Mouse (Mus musculus) lung, postnatal 36 days (tissue): ENCODE results near the gene Zscan29.

ENCODE experiments used
- DNase-seq: peaks from one replicate; pipeline ENCODE4 v3.0.0; 2022; ENCODE audit warnings: mixed read lengths

The Zscan29 gene

GRCm38 (mm10) chr2:121170980-121171742, at the start of gene Zscan29:
TSS of gene Zscan29 (minus strand) at chr2:121171125.
- peak; percentile 89 for DNase-seq

DNA sequence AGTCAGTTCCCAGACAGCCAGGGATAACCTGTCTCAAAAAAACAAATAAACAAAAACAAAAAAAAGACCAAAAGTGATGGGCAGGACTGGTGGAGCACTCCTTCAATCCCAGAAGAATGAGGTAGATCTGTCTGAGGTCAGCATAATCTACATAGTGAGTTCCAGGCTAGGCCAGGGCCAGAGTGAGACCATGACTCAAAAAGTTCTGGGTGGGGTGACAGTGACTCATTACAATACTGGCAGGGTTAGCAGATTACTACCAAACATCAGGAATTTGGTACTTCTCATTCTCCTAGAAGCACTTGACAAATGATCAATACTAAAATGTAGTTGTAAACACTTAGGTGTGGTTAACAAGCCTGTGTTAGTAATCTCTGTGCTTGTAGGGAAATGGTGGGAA, 49.1 kb upstream of the Zscan29 start:
- no peak for DNase-seq

- no peak for DNase-seq
These were observed 48.3 kb upstream of the Zscan29 start for GRCm38 (mm10) chr2:121219177-121219576.

DNA sequence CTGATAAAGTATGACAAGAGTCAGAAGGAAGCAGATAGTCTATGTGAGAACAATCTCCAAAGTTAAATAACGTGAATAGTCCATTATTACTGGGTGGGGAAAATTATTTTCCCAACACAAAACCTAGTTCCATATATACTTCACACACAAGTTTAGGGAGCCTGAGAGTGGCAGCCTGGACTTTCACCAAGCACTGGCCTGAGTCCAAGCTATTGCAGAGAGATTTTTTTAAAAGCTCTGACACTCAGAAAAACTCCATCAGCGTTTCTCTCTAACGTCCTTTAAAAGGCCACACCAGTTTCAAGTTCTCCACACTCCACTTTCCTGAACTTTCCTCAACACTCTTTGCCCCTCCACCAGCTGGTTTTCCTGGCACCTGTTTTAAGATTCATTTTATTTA, 43.6 kb upstream of the Zscan29 start:
- peak; percentile 2 for DNase-seq

DNA sequence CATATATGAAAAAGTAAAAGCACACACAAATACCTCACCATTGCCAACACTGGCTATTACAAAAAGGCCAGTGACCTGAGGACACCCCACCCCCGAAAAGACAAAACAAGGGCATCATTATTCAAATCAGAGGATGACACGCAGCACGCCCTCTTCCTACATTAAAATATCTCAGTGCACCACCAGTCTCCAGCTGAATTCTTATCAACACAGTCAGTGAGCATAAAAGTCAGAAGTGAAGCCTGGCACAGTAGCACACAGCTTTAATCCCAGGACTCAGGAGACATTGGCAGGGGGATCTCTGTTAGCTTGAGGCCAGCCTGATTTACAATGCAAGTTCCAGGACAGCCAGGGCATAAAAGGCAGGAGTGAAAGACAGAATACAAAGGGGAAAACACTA, 35.6 kb upstream of the Zscan29 start:
- no peak for DNase-seq

DNA sequence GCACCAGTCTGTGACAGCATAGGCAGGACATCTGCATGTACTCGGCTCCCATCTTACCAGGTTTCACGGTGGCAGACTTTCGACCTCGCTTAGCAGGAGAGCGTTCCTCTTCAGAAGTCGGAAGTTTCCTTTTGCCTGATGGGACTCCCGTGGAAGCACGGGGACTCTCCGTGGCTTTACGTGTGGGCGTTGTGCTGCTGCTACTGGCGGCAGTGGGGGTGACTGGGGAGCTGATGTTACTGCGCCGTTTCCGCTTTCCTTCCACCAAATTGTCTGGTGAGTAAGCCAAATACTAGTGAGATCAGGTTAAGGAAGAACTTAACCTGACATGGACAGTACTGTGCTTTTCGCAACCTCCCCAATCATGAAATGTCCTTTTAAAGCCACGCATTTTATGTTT, 33.4 kb upstream of the Zscan29 start:
- DNase-seq, result no peak

- DNase-seq, result no peak
These were observed 24.5 kb upstream of the Zscan29 start for GRCm38 (mm10) chr2:121195466-121195865.

GRCm38 (mm10) chr2:121188530-121188929, 17.6 kb upstream of the Zscan29 start:
- DNase-seq, result no peak

DNA sequence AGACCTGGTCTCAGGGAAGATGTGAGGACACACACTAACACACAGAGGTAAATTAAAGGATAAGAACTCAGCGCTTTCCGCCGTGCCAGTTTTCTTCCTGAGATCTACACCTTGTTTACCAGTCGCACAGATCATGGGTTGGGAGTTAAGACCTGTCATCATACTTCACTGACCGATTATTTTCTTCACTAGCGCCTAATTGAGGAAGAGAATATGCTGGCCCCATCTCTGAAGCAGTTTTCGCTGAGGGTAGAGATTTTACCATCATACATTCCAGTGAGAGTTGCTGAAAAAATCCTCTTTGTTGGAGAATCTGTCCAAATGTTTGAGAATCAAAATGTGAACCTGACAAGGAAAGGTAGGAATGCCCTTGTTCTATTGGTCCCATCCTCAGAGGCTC, 13.2 kb upstream of the Zscan29 start:
- no peak for DNase-seq

GRCm38 (mm10) chr2:121183431-121183830, 12.5 kb upstream of the Zscan29 start:
- DNase-seq, result peak; percentile 3

DNA sequence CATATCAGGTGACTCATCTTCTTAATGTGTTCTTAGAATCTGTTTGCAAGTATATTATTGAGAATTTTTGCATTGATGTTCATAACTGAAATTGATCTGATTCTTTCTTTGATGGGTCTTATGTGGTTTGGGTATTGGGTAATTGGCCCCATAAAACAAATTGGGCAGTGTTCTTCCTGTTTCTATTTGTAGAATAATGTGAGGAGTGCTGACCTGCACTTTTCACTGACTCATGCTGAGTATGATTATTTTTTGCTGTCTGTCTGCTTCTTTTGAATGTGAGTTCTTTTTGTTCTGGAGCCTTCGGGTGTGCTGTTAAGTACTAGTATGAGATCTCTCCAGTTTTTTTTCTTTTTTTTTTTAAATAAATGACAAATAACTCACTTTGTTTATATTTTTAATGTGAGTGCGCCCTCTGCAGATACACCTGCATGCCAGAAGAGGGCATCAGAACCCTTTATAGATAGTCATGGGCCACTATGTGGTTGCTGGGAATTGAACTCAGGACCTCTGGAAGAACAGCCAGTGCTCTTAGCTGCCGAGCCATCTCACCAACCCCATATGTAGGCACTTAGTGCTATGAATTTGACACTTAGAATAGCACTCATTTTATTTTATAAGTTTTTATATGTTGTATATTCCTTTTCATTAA, 8.0 kb upstream of the Zscan29 start:
- DNase-seq, result no peak

DNA sequence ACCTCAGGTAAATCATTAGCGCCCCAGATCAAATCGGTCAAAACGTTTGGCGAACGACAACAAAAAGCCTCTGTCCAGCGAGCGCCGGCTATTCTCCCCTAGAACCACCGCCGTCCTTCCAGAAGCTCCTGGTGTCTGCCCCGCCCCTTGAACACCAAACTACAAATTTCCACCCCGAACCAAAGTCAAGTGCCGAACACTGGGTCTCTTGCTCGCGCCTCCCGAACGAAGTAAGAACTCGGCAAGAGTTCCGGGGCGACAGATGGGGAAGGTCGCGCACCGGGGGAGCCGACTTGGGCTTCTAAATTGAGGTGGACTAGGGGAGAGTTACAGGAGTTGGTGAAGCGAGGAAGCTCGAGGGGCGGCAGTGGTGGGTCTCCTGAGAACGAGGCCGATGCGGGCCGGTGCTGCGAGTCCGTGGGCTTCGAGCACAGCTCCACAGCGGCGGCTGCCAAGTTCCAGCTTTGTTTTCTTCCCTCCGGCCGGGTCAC, 399 bp downstream of the Zscan29 start, which contains the start of gene Tubgcp4:
Gene Tubgcp4, plus strand, starts transcription at position 174 of the 491 bp plus-strand sequence.
- DNase-seq, result peak; percentile 58

- DNase-seq, result peak; percentile 56
These were observed 1.0 kb downstream of the Zscan29 start for GRCm38 (mm10) chr2:121169902-121170301.

GRCm38 (mm10) chr2:121169173-121169572, 1.8 kb downstream of the Zscan29 start:
- DNase-seq, result no peak

GRCm38 (mm10) chr2:121153100-121153499, 17.8 kb downstream of the Zscan29 start:
- no peak for DNase-seq

DNA sequence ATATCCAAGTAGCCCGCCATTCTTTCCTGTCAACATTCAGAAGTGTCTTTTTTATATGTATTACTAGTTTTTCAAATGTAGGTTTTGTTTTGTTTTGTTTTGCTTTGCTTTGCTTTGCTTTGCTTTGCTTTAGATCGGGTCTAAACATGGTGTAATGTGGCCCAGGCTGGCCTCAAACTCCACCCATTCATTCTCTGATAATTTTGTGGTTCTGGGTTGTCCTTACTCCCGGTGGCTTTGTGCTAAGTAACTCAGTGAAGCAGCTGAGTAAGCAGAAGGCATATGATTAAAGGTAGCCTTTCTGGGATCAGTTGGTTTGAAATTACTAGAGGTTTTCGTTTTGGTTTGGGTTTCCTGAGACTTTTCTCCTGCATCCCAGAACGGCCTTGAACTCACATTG, 21.2 kb downstream of the Zscan29 start:
- no peak for DNase-seq

DNA sequence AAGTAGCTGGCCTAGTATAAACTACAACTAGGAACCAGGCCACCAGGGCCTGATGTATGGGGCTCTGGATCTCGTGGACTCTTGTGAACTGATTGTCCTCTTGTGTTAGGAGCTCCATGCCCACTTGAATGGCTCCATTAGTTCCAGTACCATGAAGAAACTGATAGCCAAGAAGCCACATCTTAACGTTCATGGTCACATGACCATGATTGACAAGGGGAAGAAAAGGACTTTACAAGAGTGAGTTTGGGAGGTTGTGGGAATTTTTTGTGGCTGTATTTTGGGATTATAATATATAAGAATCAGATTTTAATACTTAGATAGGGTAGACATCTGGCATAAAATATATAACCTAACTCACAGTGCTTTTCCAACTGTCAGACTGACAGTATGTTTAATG, 28.5 kb downstream of the Zscan29 start:
- no peak for DNase-seq

DNA sequence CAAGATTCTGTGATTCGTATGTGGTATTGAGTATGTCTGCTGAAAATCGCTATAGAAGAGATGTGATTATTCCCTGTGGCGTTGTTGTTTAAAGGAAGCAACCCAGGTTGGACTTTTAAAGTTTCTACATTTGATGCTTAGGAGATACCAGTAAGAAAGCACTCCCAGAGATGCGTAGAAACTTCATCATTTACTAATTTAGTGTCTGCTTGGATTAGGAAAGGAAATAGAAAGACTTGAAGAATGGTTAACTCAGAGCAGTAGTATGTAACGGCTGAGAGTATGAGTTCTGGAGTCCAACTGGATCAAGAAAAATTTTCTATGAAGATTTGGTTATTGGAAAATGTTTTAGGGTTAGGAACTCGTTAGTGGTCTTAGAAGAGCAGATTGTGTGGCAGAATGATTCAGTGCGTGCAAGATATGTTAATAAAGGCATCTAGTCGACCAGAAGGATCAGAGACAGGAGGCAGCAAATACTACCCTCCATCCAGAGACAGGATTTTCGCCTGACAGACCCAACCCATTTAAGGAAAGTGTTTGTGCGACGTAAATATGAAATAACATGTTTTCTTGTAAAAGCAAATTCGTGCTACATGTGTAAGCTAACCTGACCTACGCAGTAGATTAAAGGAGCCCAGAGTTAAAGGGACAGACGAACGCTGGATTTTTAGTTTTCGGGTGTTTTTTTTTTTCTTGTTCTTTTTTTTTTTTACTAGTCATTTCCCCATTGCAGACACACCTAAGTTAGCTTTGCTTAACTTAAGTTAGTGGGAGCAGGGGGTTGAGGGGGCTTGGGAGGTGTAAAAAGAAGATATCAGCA, 29.5 kb downstream of the Zscan29 start:
- DNase-seq, result no peak

- DNase-seq, result peak; percentile 93
These were observed 30.7 kb downstream of the Zscan29 start, which contains the start of the genes Adal and Lcmt2 for GRCm38 (mm10) chr2:121140018-121140882. TSS of gene Adal (plus strand) at chr2:121140428. TSS of gene Lcmt2 (minus strand) at chr2:121140653.

DNA sequence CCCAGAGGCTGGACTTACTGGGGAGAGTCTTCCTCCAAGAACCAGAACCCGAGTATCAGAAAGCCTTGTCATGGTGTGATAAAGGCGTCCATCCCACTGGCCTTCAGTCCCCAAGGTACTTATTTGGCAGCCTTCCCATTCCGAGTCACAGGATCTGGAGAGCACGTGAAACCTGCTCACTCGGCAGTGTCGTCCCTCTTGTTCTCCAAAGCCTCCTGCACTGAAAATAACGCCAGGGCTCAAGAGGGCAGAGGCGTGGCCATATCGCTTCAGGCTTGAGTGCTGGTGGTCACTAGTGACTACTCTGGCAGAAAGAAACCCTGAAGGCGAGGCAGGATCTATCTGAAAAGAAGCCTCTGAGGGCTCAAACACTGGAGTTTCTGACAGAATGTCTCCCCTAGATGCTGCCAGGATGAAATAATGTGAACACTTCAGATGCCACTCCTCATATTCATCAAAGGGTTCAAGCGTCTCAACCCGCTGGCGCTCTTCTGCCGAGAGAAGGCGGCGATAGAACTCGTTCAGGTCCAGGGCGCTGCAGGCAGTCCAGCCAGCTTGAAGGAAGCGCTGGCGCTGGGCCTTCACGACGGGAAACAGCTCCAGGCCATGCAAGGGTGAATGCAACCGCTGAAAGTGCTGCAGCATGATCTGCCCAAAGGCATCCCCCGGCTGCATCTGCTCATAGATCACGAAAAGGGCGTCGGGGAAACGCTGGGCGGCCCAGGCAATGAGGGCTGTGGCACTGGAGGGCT, 31.5 kb downstream of the Zscan29 start:
- DNase-seq, result peak; percentile 69

GRCm38 (mm10) chr2:121137371-121137770, 33.6 kb downstream of the Zscan29 start:
- peak; percentile 19 for DNase-seq
